Mouse (Mus musculus): ENCODE data around the gene Exoc6. TPM values are rescaled to one million over a fixed set of nuclear protein-coding genes. Genes with fewer than 3 reads are reported as not detected.
"Not testable (repeated sequence)": the region's sequence is repeated elsewhere in the genome, so short reads cannot be mapped to it uniquely, and the experiment has no call there.

Exoc6 gene
- polyA plus RNA-seq, 1 experiment from 2014 or later: 21.7 TPM

DNA sequence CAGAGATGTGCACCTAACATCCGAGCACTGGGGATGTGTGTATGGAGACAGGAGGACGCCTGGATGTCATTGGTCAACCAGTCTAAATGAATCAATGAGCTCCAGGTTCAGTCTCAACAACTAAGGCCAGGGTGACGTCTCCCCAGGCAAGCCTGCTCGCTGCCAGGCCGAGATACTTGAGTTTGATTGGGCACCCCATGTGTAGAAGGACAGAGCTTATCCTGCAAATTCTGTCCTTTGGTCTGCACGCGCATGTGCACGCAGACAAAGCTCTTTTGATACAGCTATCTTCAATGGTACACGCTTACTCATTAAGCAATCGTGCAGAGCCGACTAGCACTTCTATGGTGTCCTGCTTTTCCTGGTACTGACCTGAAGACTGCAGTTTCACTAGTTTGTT is 24.3 kb upstream of the Exoc6 start:
- peaks cover 11% of the 10 kb centered on the region; the same call in 1 of the 2 replicates for H3K27me3 ChIP-seq (replicated peaks)
- ATAC-seq (ENCODE audit: insufficient number of reproducible peaks, low FRiP score): no peak
- H3K9ac ChIP-seq: no peak overlapping the region
- no peak overlapping the region for H3K4me3 ChIP-seq
- H3K27ac ChIP-seq (ENCODE audit: poor library complexity, severe bottlenecking): no peak overlapping the region
- H3K4me2 ChIP-seq: no peak overlapping the region
- no peaks in the 10 kb centered on the region for H3K36me3 ChIP-seq
- H3K4me1 ChIP-seq (replicated peaks): peaks cover 8% of the 10 kb centered on the region
- 87% methylated on average over 11 of the region's 11 CpGs for WGBS
- no peaks in the 10 kb centered on the region for H3K9me3 ChIP-seq (replicated peaks)

DNA sequence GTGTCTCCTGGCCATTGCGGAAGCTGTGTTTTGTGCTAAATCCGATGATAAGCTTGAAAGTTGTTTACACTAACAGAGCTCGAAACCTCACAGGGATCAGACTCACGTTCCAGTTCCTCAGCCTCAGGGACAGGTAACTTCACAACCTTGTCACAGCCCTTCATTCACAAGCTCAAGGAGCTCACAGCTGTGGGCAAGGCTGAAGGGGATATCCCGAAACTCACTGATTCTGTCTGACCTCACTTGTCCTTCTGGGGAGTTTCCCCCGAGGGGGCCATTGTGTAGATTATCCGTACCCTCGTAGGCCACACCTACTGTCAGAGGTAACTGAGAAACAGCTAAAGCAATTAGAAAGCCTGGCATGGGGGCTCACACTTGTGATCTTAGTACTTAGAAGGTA is 23.4 kb upstream of the Exoc6 start:
- no peak for ATAC-seq (ENCODE audit: insufficient number of reproducible peaks, low FRiP score)
- H3K4me3 ChIP-seq: no peak overlapping the region
- H3K4me2 ChIP-seq: no peak overlapping the region
- no peak overlapping the region for H3K27ac ChIP-seq (ENCODE audit: poor library complexity, severe bottlenecking)
- no peak overlapping the region for H3K9ac ChIP-seq
- 22% methylated on average over 8 of the region's 8 CpGs for WGBS
- 0 out of 2 replicates have a peak, but pooled peaks cover 2% of the 10 kb centered on the region for H3K9me3 ChIP-seq (replicated peaks)
- H3K36me3 ChIP-seq: no peaks in the 10 kb centered on the region
- H3K27me3 ChIP-seq (replicated peaks): peaks cover 11% of the 10 kb centered on the region; the same call in 1 of the 2 replicates
- 0 out of 2 replicates have a peak, but pooled peaks cover 3% of the 10 kb centered on the region for H3K4me1 ChIP-seq (replicated peaks)

DNA sequence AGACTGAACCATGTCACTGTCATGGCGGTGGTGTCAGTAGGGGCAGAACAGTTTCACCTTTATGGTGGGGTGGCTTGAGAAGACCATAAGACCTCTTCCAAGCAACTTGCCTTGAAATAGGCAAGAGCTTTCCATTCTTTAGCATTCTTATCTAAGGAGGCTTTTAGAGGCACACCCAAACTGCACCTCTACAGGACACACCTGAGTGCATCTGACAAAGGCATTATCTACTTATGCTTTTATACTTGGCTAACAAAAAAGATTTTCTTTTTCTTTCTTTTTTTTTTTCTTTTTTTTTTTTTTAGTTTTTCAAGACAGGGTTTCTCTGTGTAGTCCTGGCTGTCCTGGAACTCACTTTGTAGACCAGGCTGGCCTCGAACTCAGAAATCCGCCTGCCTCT is 22.5 kb upstream of the Exoc6 start:
- H3K36me3 ChIP-seq; H3K4me3 ChIP-seq; H3K9ac ChIP-seq; H3K4me2 ChIP-seq; ATAC-seq (ENCODE audit: insufficient number of reproducible peaks, low FRiP score); H3K27ac ChIP-seq (ENCODE audit: poor library complexity, severe bottlenecking); H3K9me3 ChIP-seq (replicated peaks); H3K4me1 ChIP-seq (replicated peaks): not testable (repeated sequence)
- H3K27me3 ChIP-seq (replicated peaks): peaks cover 16% of the 10 kb centered on the region; the same call in 1 of the 2 replicates
- WGBS: 91% methylated on average over 3 of the region's 3 CpGs

DNA sequence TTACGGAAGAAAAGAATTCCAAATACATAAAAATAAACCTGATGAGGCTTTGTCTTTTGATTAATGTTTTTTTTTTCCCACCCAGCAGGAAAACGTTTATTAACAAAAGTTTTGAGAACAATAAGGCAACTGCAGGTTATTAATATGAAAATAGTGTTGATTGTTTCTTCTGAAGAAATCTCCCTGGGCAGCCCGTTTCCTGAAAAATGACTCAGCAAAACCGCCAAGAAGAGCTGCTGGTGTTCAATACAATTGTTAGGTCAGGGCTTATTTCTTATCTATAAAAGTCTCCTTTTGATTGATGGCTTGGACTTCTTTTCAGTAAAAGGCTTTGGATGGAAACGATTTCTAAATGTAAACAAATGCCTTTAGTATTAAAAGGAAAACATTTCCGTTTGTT is 21.6 kb upstream of the Exoc6 start:
- no peak overlapping the region for H3K9ac ChIP-seq
- no peak for ATAC-seq (ENCODE audit: insufficient number of reproducible peaks, low FRiP score)
- H3K27me3 ChIP-seq (replicated peaks): peaks cover 16% of the 10 kb centered on the region; the same call in 1 of the 2 replicates
- H3K27ac ChIP-seq (ENCODE audit: poor library complexity, severe bottlenecking): no peak overlapping the region
- H3K4me1 ChIP-seq (replicated peaks): 0 out of 2 replicates have a peak, but pooled peaks cover 3% of the 10 kb centered on the region
- 49% methylated on average over 6 of the region's 6 CpGs for WGBS
- no peaks in the 10 kb centered on the region for H3K36me3 ChIP-seq
- H3K9me3 ChIP-seq (replicated peaks): 0 out of 2 replicates have a peak, but pooled peaks cover 2% of the 10 kb centered on the region
- H3K4me2 ChIP-seq: no peak overlapping the region
- no peak overlapping the region for H3K4me3 ChIP-seq

DNA sequence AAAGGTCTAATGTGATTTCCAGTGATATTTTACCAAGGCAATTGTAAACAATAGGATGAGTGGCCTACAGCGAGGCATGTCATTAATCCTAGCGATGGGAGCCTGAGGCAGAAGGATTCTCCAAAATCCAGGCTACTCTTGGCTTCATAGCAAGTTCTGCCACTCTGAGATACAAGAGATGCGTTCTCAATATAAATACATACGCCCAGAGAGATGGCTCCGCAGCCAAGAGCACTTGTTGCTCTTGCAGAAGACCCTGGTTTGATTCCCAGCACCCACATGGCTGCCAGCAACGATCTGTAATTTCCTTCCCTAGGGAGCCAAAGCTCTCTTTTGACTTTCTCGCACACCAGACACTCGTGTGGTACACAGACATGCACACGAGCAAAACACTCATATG is 20.9 kb upstream of the Exoc6 start:
- Histone ChIP-seq H3K27me3 (replicated peaks) (peaks cover 16% of the 10 kb centered on the region; the same call in 1 of the 2 replicates), H3K4me2 (no peak overlapping the region), H3K27ac (ENCODE audit: poor library complexity, severe bottlenecking) (no peak overlapping the region), H3K4me3 (no peak overlapping the region), H3K9me3 (replicated peaks) (0 out of 2 replicates have a peak, but pooled peaks cover 2% of the 10 kb centered on the region), H3K36me3 (no peaks in the 10 kb centered on the region), H3K4me1 (replicated peaks) (0 out of 2 replicates have a peak, but pooled peaks cover 3% of the 10 kb centered on the region), H3K9ac (no peak overlapping the region)
- 86% methylated on average over 9 of the region's 9 CpGs for WGBS
- ATAC-seq (ENCODE audit: insufficient number of reproducible peaks, low FRiP score): no peak

DNA sequence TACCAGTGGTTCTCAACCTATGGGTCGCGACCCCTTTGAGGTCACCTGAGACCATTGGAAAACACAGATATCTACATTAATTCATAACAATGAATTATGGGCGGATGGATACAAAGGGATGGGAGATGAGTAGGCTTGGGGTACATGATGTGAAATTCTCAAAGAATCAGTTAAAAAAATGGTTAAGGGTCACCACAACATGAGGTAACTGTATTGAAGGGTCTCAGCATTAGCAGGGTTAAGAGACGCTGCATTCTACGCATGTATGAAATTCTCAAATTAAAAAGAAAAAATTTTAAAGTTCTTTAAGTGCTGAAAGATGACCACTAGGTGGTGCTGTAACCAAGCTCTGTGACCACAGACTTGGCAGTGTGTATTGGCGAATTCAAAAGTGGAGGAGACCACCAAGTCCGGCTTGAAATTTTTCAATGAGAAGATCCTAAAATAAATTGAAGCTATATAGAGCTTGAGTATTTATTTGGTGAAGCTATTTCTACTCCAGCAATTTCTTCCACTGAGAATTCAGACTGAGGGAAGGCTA is 20.2 kb upstream of the Exoc6 start:
- H3K27me3 ChIP-seq (replicated peaks): peaks cover 16% of the 10 kb centered on the region; the same call in 1 of the 2 replicates
- WGBS: 31% methylated on average over 7 of the region's 7 CpGs
- H3K4me3 ChIP-seq: no peak overlapping the region
- H3K36me3 ChIP-seq: no peaks in the 10 kb centered on the region
- H3K4me2 ChIP-seq: no peak overlapping the region
- H3K27ac ChIP-seq (ENCODE audit: poor library complexity, severe bottlenecking): no peak overlapping the region
- 0 out of 2 replicates have a peak, but pooled peaks cover 3% of the 10 kb centered on the region for H3K4me1 ChIP-seq (replicated peaks)
- 0 out of 2 replicates have a peak, but pooled peaks cover 2% of the 10 kb centered on the region for H3K9me3 ChIP-seq (replicated peaks)
- no peak for ATAC-seq (ENCODE audit: insufficient number of reproducible peaks, low FRiP score)
- H3K9ac ChIP-seq: no peak overlapping the region

DNA sequence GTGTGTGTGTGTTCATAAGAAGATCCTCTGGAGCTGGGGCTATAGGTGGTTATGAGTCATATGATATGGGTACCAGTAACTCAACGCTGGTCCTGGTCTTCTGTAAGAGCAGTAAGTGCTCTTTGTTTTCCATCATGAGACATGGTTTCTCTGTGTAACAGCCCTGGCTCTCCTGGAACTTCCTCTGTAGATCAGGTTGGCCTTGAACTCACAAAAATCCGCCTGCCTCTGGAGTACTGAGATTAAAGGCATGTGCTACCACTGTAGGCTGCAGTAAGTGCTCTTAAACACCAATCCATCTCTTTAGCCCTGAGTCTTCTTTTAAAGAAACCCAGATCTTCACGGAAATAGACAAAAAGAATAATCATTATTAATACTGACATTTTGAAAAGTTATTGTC is 19.6 kb upstream of the Exoc6 start:
- Histone ChIP-seq H3K36me3 (no peaks in the 10 kb centered on the region), H3K27me3 (replicated peaks) (peaks cover 16% of the 10 kb centered on the region; the same call in 1 of the 2 replicates), H3K4me2 (no peak overlapping the region), H3K4me3 (no peak overlapping the region), H3K4me1 (replicated peaks) (0 out of 2 replicates have a peak, but pooled peaks cover 3% of the 10 kb centered on the region), H3K9me3 (replicated peaks) (0 out of 2 replicates have a peak, but pooled peaks cover 2% of the 10 kb centered on the region), H3K27ac (ENCODE audit: poor library complexity, severe bottlenecking) (no peak overlapping the region), H3K9ac (no peak overlapping the region)
- no peak for ATAC-seq (ENCODE audit: insufficient number of reproducible peaks, low FRiP score)
- 72% methylated on average over 3 of the region's 3 CpGs for WGBS

DNA sequence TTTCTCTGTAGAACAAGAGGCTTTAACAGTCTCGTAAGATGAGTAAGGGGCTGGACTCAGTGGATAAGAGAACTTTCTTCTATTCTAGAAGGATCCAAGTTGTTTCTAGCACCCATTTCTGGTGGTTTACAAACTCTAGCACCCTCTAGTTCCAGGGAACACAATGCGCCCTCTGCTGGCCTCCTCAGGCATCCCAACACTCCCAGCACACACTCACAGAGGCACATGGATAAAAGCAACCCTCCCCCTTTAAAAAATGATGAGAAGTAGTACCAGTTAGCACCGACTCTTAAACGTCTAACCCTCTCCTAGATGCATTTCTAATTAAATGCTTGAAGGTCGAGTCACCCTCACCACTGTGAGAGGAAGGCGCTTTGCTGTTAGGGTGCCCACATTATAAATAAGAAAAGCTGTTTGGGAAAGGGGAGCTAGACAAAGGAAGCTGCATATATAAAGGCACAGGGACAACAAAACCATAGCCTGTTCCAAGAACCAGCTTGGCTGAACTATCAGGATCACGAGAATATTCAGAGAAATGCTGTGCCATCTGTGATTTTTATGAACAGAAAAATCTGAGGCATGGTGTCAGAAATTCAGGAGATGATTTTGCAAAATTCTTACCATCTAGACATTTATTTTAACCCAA is 18.9 kb upstream of the Exoc6 start:
- no peak overlapping the region for H3K4me2 ChIP-seq
- 0 out of 2 replicates have a peak, but pooled peaks cover 3% of the 10 kb centered on the region for H3K4me1 ChIP-seq (replicated peaks)
- 0 out of 2 replicates have a peak, but pooled peaks cover 2% of the 10 kb centered on the region for H3K9me3 ChIP-seq (replicated peaks)
- H3K9ac ChIP-seq: no peak overlapping the region
- H3K27me3 ChIP-seq (replicated peaks): peaks cover 10% of the 10 kb centered on the region; the same call in 1 of the 2 replicates
- H3K36me3 ChIP-seq: no peaks in the 10 kb centered on the region
- no peak for ATAC-seq (ENCODE audit: insufficient number of reproducible peaks, low FRiP score)
- WGBS: 59% methylated on average over 7 of the region's 7 CpGs
- no peak overlapping the region for H3K27ac ChIP-seq (ENCODE audit: poor library complexity, severe bottlenecking)
- no peak overlapping the region for H3K4me3 ChIP-seq

DNA sequence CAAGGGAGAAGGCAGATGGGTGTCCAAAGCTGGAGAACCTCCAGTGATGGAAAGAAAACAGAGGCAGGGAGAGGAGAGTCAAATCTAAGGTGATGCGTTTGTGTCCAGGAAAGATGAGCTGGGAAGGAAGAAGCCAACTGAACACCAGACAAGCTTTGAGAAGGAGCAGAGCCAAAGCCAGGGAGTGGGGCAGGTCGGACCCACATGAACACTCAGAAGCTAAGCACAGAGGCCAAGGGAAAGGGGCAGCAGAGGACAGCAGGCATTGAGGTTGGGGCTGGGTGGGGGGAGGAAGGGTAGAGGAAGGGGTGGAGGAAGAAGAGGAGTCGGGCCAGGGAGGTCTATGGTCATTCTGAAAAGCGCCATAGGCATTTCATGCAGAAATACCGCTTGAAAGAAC is 17.0 kb upstream of the Exoc6 start:
- Histone ChIP-seq H3K9ac (no peak overlapping the region), H3K9me3 (replicated peaks) (0 out of 2 replicates have a peak, but pooled peaks cover 2% of the 10 kb centered on the region), H3K4me2 (no peak overlapping the region), H3K4me3 (no peak overlapping the region), H3K36me3 (no peaks in the 10 kb centered on the region), H3K27me3 (replicated peaks) (0 out of 2 replicates have a peak, but pooled peaks cover 4% of the 10 kb centered on the region), H3K27ac (ENCODE audit: poor library complexity, severe bottlenecking) (no peak overlapping the region), H3K4me1 (replicated peaks) (peaks cover 3% of the 10 kb centered on the region; the same call in 1 of the 2 replicates)
- ATAC-seq (ENCODE audit: insufficient number of reproducible peaks, low FRiP score): no peak
- WGBS: 73% methylated on average over 5 of the region's 5 CpGs

DNA sequence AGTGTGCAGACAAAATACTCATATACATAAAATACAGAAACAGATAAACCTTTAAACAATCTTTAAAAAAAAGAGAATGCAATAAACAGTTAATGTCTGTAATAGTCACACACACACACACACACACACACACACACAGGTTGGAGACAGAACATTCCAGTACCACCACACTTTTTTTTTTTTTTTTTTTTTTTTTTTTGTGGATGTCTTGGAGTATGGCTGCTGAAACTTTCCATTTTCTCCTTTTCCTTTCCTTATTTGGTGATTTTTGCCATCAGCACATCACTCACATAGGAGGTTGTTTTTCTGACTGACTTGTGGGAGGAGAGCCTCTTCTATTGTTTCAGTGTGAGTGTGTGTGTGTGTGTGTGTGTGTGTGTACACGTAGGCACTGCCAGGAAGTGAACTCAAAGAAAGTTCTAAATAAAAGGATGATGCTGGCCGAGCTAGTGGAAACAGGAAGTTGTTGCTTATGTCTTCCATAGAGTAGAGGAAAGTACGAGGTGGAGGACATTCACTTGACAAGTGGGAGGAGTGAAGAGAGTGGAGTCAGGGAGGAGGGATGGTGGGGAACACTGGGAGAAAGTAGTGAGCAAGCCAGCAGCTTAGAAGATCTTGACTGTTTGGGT is 15.4 kb upstream of the Exoc6 start:
- 41% methylated on average over 3 of the region's 3 CpGs for WGBS
- H3K4me1 ChIP-seq (replicated peaks): peaks cover 16% of the 10 kb centered on the region
- 0 out of 2 replicates have a peak, but pooled peaks cover 2% of the 10 kb centered on the region for H3K9me3 ChIP-seq (replicated peaks)
- no peak overlapping the region for H3K4me2 ChIP-seq
- H3K4me3 ChIP-seq: no peak overlapping the region
- H3K9ac ChIP-seq: no peak overlapping the region
- H3K27me3 ChIP-seq (replicated peaks): 0 out of 2 replicates have a peak, but pooled peaks cover 4% of the 10 kb centered on the region
- H3K27ac ChIP-seq (ENCODE audit: poor library complexity, severe bottlenecking): no peak overlapping the region
- H3K36me3 ChIP-seq: no peaks in the 10 kb centered on the region
- ATAC-seq (ENCODE audit: insufficient number of reproducible peaks, low FRiP score): no peak

DNA sequence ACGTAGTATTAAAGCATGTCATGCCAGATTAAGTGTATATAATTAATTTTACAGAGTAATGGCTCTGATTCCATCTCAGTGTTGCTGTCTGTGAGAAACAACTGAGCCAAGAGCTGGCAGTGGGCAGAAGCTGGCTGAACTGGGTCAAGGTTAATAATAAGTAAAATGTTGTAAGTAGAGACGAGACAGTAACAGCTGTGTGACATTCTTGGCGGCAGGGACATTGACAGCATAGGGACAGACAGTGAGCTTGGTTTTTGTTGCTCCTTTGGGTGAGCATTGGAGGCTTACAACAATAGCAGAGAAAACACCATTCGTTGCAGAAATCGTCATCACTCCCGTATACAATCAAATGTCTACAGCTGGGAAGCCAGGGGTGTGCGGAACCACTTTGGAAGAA is 13.8 kb upstream of the Exoc6 start:
- Histone ChIP-seq H3K27me3 (replicated peaks) (0 out of 2 replicates have a peak, but pooled peaks cover 4% of the 10 kb centered on the region), H3K27ac (ENCODE audit: poor library complexity, severe bottlenecking) (no peak overlapping the region)

More for the DNA sequence above, 13.8 kb upstream of the Exoc6 start:
- no peak overlapping the region for H3K9ac ChIP-seq
- no peaks in the 10 kb centered on the region for H3K9me3 ChIP-seq (replicated peaks)
- H3K4me1 ChIP-seq (replicated peaks): peaks cover 23% of the 10 kb centered on the region
- no peak overlapping the region for H3K4me2 ChIP-seq
- 76% methylated on average over 7 of the region's 7 CpGs for WGBS
- H3K36me3 ChIP-seq: no peaks in the 10 kb centered on the region
- no peak for ATAC-seq (ENCODE audit: insufficient number of reproducible peaks, low FRiP score)
- H3K4me3 ChIP-seq: no peak overlapping the region

Measured in heart, embryonic 12.5 days (tissue).